Mouse (Mus musculus) G1E (cell line): ENCODE measurements at regions not wholly inside any gene's neighbourhood (a gene's known extent, or its start where the extent isn't known, plus 50 kb on each side); places are given as distances from the start of the nearest gene placed in this dataset.

Source experiments
- CTCF ChIP-seq: IDR thresholded peaks from 2 replicates; pipeline ENCODE4 v1.5.1; 2012; ENCODE audit warnings: low read depth, low read length, inconsistent platforms, mixed read lengths
- GATA1 ChIP-seq: IDR thresholded peaks from 2 replicates; pipeline ENCODE4 v1.6.1; 2012; ENCODE audit warnings: borderline replicate concordance, low read length, inconsistent platforms, mixed read lengths
- GATA2 ChIP-seq: IDR thresholded peaks from 2 replicates; pipeline ENCODE4 v1.6.1; 2012; ENCODE audit warnings: low read depth, low read length, inconsistent platforms, borderline replicate concordance
- POLR2AphosphoS5 ChIP-seq: IDR thresholded peaks from 2 replicates; pipeline ENCODE4 v1.6.1; 2012; ENCODE audit warnings: low read depth, low read length, inconsistent platforms; ENCODE audit not compliant: insufficient replicate concordance
- TAL1 ChIP-seq: conservative IDR thresholded peaks from 2 replicates; pipeline ENCODE4 v1.6.1; 2012; ENCODE audit warnings: low read depth, low read length, inconsistent platforms, mixed read lengths

- no peak for TF ChIP-seq CTCF
- no peak for TF ChIP-seq POLR2AphosphoS5
- TF ChIP-seq GATA1, result no peak
- no peak for TF ChIP-seq GATA2
- no peak for TF ChIP-seq TAL1
These were observed 301.5 kb downstream of the Lmo7 start for GRCm38 (mm10) chr14:102031047-102031903.
